ENCODE assay signal across 11 mouse cellular contexts in the genomic region with DNA sequence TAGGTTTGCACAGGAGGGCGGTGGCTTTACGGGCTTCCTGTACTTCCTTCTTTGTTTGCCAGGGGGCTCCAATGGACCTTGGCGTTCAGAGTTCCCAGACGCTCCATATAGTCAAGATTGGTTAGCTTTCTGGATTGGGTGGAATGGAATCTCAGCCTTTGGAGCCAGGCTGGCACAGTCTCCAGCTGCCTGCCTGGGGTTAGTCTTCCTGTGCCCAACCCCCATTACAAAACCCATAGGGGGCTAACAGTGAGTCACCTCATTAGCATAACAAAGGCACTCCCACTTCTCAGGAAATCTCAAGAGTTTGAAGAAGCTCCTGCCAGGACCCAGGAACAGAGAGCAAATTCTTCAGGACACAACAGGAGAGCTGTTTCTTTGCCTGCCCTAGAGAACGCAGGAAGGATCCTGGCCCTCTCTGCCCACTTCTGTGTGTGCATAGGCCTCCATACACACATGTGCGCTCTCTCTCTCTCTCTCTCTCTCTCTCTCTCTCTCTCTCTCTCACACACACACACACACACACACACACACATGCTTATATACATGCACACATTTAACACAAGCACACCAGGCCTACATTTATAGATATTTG.
DNase-seq lines count a peak whose midpoint lies in the region; ATAC-seq and TF ChIP-seq lines count a peak whose summit lies in the region.
"Had no signal": no experiment of that assay in that cellular context is flagged by ENCODE, and none has a peak within 500 bp of the region (broad histone marks: within the 10 kb centered on the region; RNA-seq: fewer than 3 reads in every experiment).

No protein-coding gene starts in this region.

- no peaks in the 10 kb centered on the region for H3K9me3 ChIP-seq in hindbrain, embryonic 15.5 days
- H3K9me3 ChIP-seq in neural tube, embryonic 14.5 days (ENCODE audit: control insufficient read depth, low read length) = no peaks in the 10 kb centered on the region

- no peak overlapping the region for H3K9ac ChIP-seq in heart, adult 2 months (ENCODE audit: low read depth, low read length)
- no peak overlapping the region for H3K9ac ChIP-seq in hindbrain, embryonic 15.5 days
- H3K9ac ChIP-seq in neural tube, embryonic 14.5 days (replicated peaks; ENCODE audit: low read depth, low read length) = no peak overlapping the region

- 42% methylated on average over 6 of the region's 6 CpGs for WGBS in heart, adult 2 months
- WGBS in hindbrain, embryonic 15.5 days = 20% methylated on average over 6 of the region's 6 CpGs
- WGBS in neural tube, embryonic 14.5 days = 20% methylated on average over 6 of the region's 6 CpGs

- intact Hi-C loops in heart, adult 2 months (cut with DNase I) = loop anchor here (5.0 kb wide), 1 partner anchor 306 kb away; no protein-coding TSS in a partner anchor
- intact Hi-C loops in heart, postnatal 10 days (cut with DNase I) = loop anchor here (5.0 to 10.0 kb wide), 2 partner anchors 91 to 304 kb away; no protein-coding TSS in a partner anchor

- no peak overlapping the region for H3K27ac ChIP-seq in heart, adult 2 months
- 0 out of 2 replicates have a peak overlapping the region, but pooled peaks have one; percentile 4 for H3K27ac ChIP-seq in hindbrain, embryonic 15.5 days (replicated peaks)
- no peak overlapping the region for H3K27ac ChIP-seq in neural tube, embryonic 14.5 days (ENCODE audit: low read depth, low read length)

- peak; percentile 62; the same call in 1 of the 2 replicates for ATAC-seq in hindbrain, embryonic 15.5 days (ENCODE audit: low FRiP score, low read depth)
- ATAC-seq in neural tube, embryonic 14.5 days (ENCODE audit: low read depth) = peak; percentile 71

- H3K4me1 ChIP-seq in heart, adult 2 months (ENCODE audit: control insufficient read depth, insufficient read depth, low read length) = no peaks in the 10 kb centered on the region
- peaks cover 34% of the 10 kb centered on the region for H3K4me1 ChIP-seq in hindbrain, embryonic 15.5 days (replicated peaks)
- peaks cover 24% of the 10 kb centered on the region for H3K4me1 ChIP-seq in neural tube, embryonic 14.5 days (ENCODE audit: control insufficient read depth, insufficient read depth, low read length)

- no peak overlapping the region for H3K4me2 ChIP-seq in hindbrain, embryonic 15.5 days
- H3K4me2 ChIP-seq in neural tube, embryonic 14.5 days (ENCODE audit: low read depth, low read length) = no peak overlapping the region

- no peak for DNase-seq in heart, adult 2 months
- no peak for DNase-seq in heart, postnatal 10 days
- peak; percentile 45 for DNase-seq in embryo, embryonic 11 days
- DNase-seq in frontal cortex, postnatal 25 days (ENCODE audit: low spot score in 2 of 2) = no peak
- no peak for DNase-seq in lung, postnatal 10 days
- no peak for DNase-seq in heart, postnatal 4 days
- DNase-seq: gastrocnemius, postnatal 25 days; heart, postnatal 36 days; kidney, postnatal 36 days had no signal

- TF ChIP-seq EP300 in heart, adult 2 months (IDR thresholded peaks at IDR 0.05; ENCODE audit: insufficient read depth, low read depth, low read length) = no peak

- no peaks in the 10 kb centered on the region for H3K36me3 ChIP-seq in heart, adult 2 months (ENCODE audit: control insufficient read depth, insufficient read depth, low read length)
- H3K36me3 ChIP-seq in hindbrain, embryonic 15.5 days = no peaks in the 10 kb centered on the region
- H3K36me3 ChIP-seq in neural tube, embryonic 14.5 days (ENCODE audit: control insufficient read depth, insufficient read depth, low read length) = no peaks in the 10 kb centered on the region

- TF ChIP-seq POLR2A in heart, adult 2 months (IDR thresholded peaks at IDR 0.05; ENCODE audit: insufficient read depth, low read depth, low read length) = no peak

- TF ChIP-seq CTCF in heart, adult 2 months (IDR thresholded peaks at IDR 0.05) = 0 out of 2 replicates have a peak, but pooled peaks have one; percentile 16

- H3K4me3 ChIP-seq in heart, adult 2 months = no peak overlapping the region
- H3K4me3 ChIP-seq in hindbrain, embryonic 15.5 days = no peak overlapping the region
- no peak overlapping the region for H3K4me3 ChIP-seq in neural tube, embryonic 14.5 days (ENCODE audit: low read depth, low read length)

- no peaks in the 10 kb centered on the region for H3K27me3 ChIP-seq in heart, adult 2 months (ENCODE audit: control insufficient read depth, insufficient read depth, low read length)
- H3K27me3 ChIP-seq in hindbrain, embryonic 15.5 days = no peaks in the 10 kb centered on the region
- H3K27me3 ChIP-seq in neural tube, embryonic 14.5 days (ENCODE audit: control insufficient read depth, insufficient read depth, low read length) = no peaks in the 10 kb centered on the region

- H3K79me2 ChIP-seq in heart, adult 2 months (replicated peaks; ENCODE audit: control insufficient read depth, insufficient read depth, low read length) = no peaks in the 10 kb centered on the region
